Mouse (Mus musculus) stomach, postnatal 0 days (tissue): ENCODE measurements around the gene E4f1. TPM values are rescaled to one million over a fixed set of nuclear protein-coding genes. Genes with fewer than 3 reads are reported as not detected.
A peak's percentile ranks its signal among the peaks of the same experiment; 100 is the strongest.
"Not testable (repeated sequence)": the region's sequence is repeated elsewhere in the genome, so short reads cannot be mapped to it uniquely, and the experiment has no call there.

Experiments used
- ATAC-seq: fragments of 200-750 bp; cut with Nextera tagmentation; 2 replicates; pipeline ENCODE4 v1.8.0; 2017; ENCODE audit not compliant: low FRiP score, low TSS enrichment
- DNase-seq: peaks from one replicate; pipeline ENCODE4 v3.0.0-alpha.2; 2016; ENCODE audit warnings: low spot score
- H3K27ac ChIP-seq: fragments of 300-500 bp; sonication (generic); replicated peaks from 2 replicates; pipeline ENCODE4 v1.5.1; 2014; ENCODE audit warnings: mild to moderate bottlenecking, control low read depth
- H3K27me3 ChIP-seq: fragments of 300-500 bp; sonication (generic); 2 replicates; pipeline ENCODE4 v1.6.1; 2014; ENCODE audit warnings: low read length; ENCODE audit not compliant: control insufficient read depth, insufficient read depth
- H3K36me3 ChIP-seq: fragments of 300-500 bp; sonication (generic); 2 replicates; pipeline ENCODE4 v1.6.1; 2014; ENCODE audit warnings: low read length, mixed read lengths; ENCODE audit not compliant: control insufficient read depth, insufficient read depth
- H3K4me1 ChIP-seq: fragments of 300-500 bp; sonication (generic); replicated peaks from 2 replicates; pipeline ENCODE4 v1.6.1; 2014; ENCODE audit warnings: antibody characterized with exemption; ENCODE audit not compliant: control insufficient read depth, insufficient read depth
- H3K4me2 ChIP-seq: fragments of 300-500 bp; sonication (generic); replicated peaks from 2 replicates; pipeline ENCODE4 v1.6.1; 2014; ENCODE audit warnings: low read depth, mild to moderate bottlenecking, control low read depth, moderate library complexity
- H3K4me3 ChIP-seq: fragments of 300-500 bp; sonication (generic); 2 replicates; pipeline ENCODE4 v1.5.1; 2014; ENCODE audit warnings: low read depth, low read length, control low read depth
- H3K9ac ChIP-seq: fragments of 300-500 bp; sonication (generic); 2 replicates; pipeline ENCODE4 v1.6.1; 2014; ENCODE audit warnings: mild to moderate bottlenecking, low read length, control low read depth, mixed read lengths
- H3K9me3 ChIP-seq: fragments of 300-500 bp; sonication (generic); 2 replicates; pipeline ENCODE4 v1.6.1; 2016; ENCODE audit warnings: low read length; ENCODE audit not compliant: control insufficient read depth
- CTCF ChIP-seq: IDR thresholded peaks from 2 replicates; pipeline ENCODE4 v1.5.1; 2016; ENCODE audit warnings: antibody characterized with exemption, low read depth, mild to moderate bottlenecking, moderate library complexity
- EP300 ChIP-seq: optimal IDR thresholded peaks from 2 replicates; pipeline ENCODE3; 2016; ENCODE audit warnings: antibody characterized with exemption
- WGBS: fragments of 180-500 bp; shearing (Covaris S2); extraction: QIAGEN DNeasy Blood & Tissue Kit; methylation state at CpG from one replicate; pipeline ENCODE4 v1.1.7; 2014; 5-methylcytosine and 5-hydroxymethylcytosine counted together
- polyA plus RNA-seq: library from polyadenylated mRNA; unstranded; fragments of >200 nt; fragmentation: Nextera tagmentation; extraction: Ambion mirVana; gene quantifications from 2 replicates; pipeline ENCODE4 v1.2.1, GENCODE M21; 2015

E4f1 gene
- polyA plus RNA-seq, 1 experiment from 2014 or later = 12.0 TPM

DNA sequence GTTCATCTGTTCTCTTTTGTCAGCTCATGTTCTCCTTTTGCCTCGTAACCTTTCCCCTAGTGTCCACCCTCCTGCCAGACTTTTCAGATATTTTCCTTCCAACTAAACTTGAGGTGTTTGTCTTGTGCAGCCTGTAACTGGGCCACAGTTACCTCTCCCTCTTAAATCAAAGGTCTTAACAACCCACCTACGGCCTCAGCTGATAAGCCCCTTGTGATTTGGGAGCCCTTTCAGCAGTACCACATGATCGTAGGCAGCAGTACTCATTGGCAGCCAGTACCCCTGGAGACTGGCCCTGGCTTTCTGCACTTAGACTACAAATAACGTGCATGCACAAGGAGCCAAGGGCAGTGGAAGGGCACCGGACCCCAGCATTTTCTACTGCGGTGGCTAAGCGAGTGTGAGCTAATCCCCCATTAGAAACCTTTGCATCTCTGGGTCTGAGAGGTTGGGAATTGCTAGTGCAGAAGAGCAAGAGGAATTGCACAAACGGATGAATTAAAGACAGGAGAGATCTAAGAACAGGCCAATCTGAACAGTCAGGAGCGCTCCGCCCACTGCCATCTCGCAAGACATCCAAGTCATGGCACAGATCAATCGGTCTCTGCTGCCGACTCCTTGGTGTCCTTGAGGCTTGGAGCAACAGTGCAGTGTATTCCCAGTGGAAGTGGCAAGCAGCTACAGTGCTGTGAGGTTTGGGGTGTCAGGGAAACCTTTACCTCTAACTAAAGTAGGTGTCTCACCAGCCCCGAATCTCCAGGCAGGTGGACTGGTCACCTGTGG is 40.7 kb downstream of the E4f1 start:
- ATAC-seq (peak; percentile 65), DNase-seq (peak; percentile 70)
- Histone ChIP-seq H3K4me1 (no peaks in the 10 kb centered on the region; the same call in 1 of the 2 replicates), H3K9me3 (no peaks in the 10 kb centered on the region), H3K9ac (peak overlapping the region; percentile 27; the same call in 1 of the 2 replicates), H3K4me2 (peak overlapping the region; percentile 17; the same call in 1 of the 2 replicates), H3K36me3 (peaks cover 5% of the 10 kb centered on the region), H3K4me3 (no peak overlapping the region), H3K27me3 (no peaks in the 10 kb centered on the region), H3K27ac (peak overlapping the region; percentile 77)
- no peak for TF ChIP-seq CTCF
- no peak for TF ChIP-seq EP300
- whole genome bisulfite sequencing = 70% methylated on average over 14 of the region's 14 CpGs

DNA sequence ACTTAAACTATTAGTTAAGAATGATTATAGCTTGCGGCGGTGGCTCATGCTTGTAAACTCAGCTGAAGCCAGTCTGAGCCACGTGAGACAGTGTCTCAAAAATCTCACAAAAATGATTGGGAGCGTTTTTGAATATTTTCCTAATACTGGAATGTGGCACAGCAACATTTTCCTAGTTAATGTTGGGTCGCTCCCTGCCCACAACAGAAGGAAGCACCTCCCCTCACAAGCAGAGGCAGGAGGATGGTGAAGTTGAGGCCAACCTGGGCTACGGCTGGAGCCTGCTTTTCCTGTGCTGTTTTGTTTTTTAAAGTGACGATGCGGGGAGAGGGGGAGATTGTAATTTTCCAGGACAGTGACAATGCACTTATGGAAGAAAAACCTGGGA is 42.9 kb downstream of the E4f1 start:
- peak overlapping the region; percentile 66 for H3K4me2 ChIP-seq
- H3K27me3 ChIP-seq = no peaks in the 10 kb centered on the region
- H3K9ac ChIP-seq = peak overlapping the region; percentile 90
- DNase-seq (peak; percentile 31), ATAC-seq (no peak)
- peaks cover 17% of the 10 kb centered on the region for H3K36me3 ChIP-seq
- peak overlapping the region; percentile 66 for H3K4me3 ChIP-seq
- peak overlapping the region; percentile 98 for H3K27ac ChIP-seq
- H3K9me3 ChIP-seq = no peaks in the 10 kb centered on the region
- WGBS = under 1% methylated on average over 8 of the region's 8 CpGs
- TF ChIP-seq EP300 = no peak
- TF ChIP-seq CTCF = no peak
- H3K4me1 ChIP-seq = no peaks in the 10 kb centered on the region; the same call in 1 of the 2 replicates

DNA sequence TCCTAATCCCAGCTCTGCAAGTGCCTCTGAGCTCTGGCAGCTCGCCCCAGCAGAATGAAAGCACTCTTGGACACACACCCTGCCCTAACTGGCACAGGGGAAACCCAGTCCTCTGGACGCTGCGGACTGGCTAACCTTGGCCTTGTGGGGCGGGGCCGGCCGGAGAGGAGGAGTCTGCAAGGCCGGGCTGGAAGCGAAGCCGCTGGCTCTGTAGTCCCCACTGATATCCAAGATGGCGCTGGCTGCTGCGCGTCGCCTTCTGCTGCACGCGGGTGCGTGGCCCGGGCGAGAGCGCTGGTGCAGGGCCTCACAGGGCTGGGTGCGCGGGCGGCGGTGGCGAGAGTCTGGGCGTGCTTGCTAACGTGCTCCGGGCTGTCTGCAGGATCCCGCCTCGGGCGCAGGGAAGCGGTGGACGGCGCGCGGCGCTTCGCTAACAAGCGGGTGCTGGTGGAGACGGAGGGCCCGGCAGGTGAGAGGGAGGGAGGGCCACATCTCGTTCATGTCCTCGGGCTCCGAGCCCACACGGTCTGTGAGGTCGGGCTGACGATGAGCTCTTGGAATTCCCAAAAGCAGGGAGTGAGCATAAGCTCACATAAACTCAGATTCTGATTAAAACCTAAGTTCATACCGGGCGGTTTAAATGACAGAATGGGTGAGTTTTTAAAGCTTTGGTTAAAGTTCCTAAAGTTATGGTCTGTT is 43.5 kb downstream of the E4f1 start, which contains the start of gene Eci1:
Eci1 (plus strand) TSS at position 171 of the 699 bp plus-strand sequence.
- Histone ChIP-seq H3K4me2 (peak within 1 kb of the TSS; percentile 66), H3K4me3 (peak within 1 kb of the TSS; percentile 66), H3K36me3 (peaks cover 22% of the 10 kb centered on the region), H3K4me1 (no peaks in the 10 kb centered on the region; the same call in 1 of the 2 replicates), H3K27me3 (no peaks in the 10 kb centered on the region), H3K9ac (peak within 1 kb of the TSS; percentile 90), H3K27ac (peak within 1 kb of the TSS; percentile 98), H3K9me3 (no peaks in the 10 kb centered on the region)
- DNase-seq (peak; percentile 98), ATAC-seq (peak; percentile 97)
- 0% methylated on average over 43 of the region's 48 CpGs for WGBS
- no peak for TF ChIP-seq EP300
- TF ChIP-seq CTCF = no peak

DNA sequence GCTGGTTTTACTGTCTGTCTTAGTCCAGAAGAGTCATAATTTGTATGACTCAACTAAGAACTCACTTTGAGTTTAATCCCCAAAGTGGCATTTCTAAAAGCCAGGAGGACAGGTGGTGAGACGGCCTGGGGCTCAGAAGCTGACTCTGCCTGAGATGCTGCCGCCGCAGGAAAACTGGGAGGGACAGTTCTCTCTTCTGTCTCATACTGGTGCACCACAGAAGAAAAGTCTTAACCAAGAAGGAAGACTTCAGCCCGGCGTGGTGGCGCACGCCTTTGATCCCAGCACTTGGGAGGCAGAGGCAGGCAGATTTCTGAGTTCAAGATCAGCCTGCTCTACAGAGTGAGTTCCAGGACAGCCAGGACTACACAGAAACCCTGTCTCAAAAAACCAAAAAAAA is 44.2 kb downstream of the E4f1 start:
- Histone ChIP-seq H3K4me2 (no peak overlapping the region), H3K4me1 (no peaks in the 10 kb centered on the region; the same call in 1 of the 2 replicates), H3K9ac (no peak overlapping the region), H3K27ac (peak overlapping the region; percentile 58; the same call in 1 of the 2 replicates), H3K27me3 (no peaks in the 10 kb centered on the region), H3K36me3 (peaks cover 23% of the 10 kb centered on the region), H3K9me3 (no peaks in the 10 kb centered on the region), H3K4me3 (no peak overlapping the region)
- no peak for DNase-seq
- no peak for ATAC-seq
- WGBS = 80% methylated on average over 7 of the region's 7 CpGs
- no peak for TF ChIP-seq EP300
- no peak for TF ChIP-seq CTCF

DNA sequence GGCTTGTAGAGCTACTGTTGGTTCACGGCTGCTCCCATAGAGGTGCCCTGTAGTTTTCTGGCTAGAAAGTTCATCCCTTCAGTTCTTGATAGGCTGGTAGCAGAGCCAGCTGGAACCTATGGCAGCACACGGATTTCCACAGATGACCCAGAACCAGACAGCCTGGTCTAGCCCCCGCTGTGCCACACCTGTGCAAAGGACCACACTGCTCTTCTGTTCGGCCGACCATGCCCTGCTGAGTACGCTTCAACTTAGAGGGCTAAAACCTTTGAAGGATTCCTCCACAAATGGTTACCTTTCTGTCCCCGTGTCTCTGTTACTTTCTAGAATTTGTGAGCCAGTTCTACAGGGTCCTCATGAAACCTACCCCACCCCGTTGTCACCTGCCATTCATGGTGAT is 44.8 kb downstream of the E4f1 start:
- H3K27me3 ChIP-seq, H3K9ac ChIP-seq, H3K9me3 ChIP-seq, DNase-seq, H3K4me1 ChIP-seq, H3K27ac ChIP-seq, H3K4me3 ChIP-seq, H3K4me2 ChIP-seq, ATAC-seq: not testable (repeated sequence)
- 93% methylated on average over 4 of the region's 8 CpGs for WGBS
- peaks cover 25% of the 10 kb centered on the region for H3K36me3 ChIP-seq
